Mouse (Mus musculus) right cerebral cortex, postnatal 14 days (tissue): ENCODE data around the gene Atp5g2.
A peak's percentile ranks its signal among the peaks of the same experiment; 100 is the strongest.
"Not testable (repeated sequence)": the region's sequence is repeated elsewhere in the genome, so short reads cannot be mapped to it uniquely, and the experiment has no call there.

Experiments
- DNase-seq: peaks from one replicate; pipeline ENCODE4 v3.0.0; 2022

Atp5g2 gene

GRCm38 (mm10) chr15:102665494-102665893 is 6.7 kb downstream of the Atp5g2 start:
- DNase-seq = peak; percentile 60

GRCm38 (mm10) chr15:102663825-102664224 is 8.3 kb downstream of the Atp5g2 start:
- no peak for DNase-seq

GRCm38 (mm10) chr15:102662601-102663000 is 9.6 kb downstream of the Atp5g2 start:
- not testable (repeated sequence) for DNase-seq

GRCm38 (mm10) chr15:102657926-102658381 is 14.2 kb downstream of the Atp5g2 start:
- no peak for DNase-seq

- DNase-seq = no peak
Observed at GRCm38 (mm10) chr15:102656658-102657057, 15.5 kb downstream of the Atp5g2 start.

GRCm38 (mm10) chr15:102651928-102652660 is 20.1 kb downstream of the Atp5g2 start:
- not testable (repeated sequence) for DNase-seq

GRCm38 (mm10) chr15:102651107-102651506 is 21.0 kb downstream of the Atp5g2 start:
- no peak for DNase-seq

- peak; percentile 17 for DNase-seq
Observed at GRCm38 (mm10) chr15:102635817-102636216, 36.3 kb downstream of the Atp5g2 start.

GRCm38 (mm10) chr15:102634684-102635083 is 37.5 kb downstream of the Atp5g2 start:
- no peak for DNase-seq

- peak; percentile 47 for DNase-seq
Observed at GRCm38 (mm10) chr15:102625687-102626055, 46.5 kb downstream of the Atp5g2 start.

- DNase-seq = peak; percentile 100
Observed at GRCm38 (mm10) chr15:102624970-102625686, 47.0 kb downstream of the Atp5g2 start, which contains the start of the genes Gm28047 and Atf7. TSS of gene Gm28047 (minus strand) at chr15:102625067. TSS of gene Atf7 (minus strand) at chr15:102625464.

- DNase-seq = no peak
Observed at GRCm38 (mm10) chr15:102624291-102624969, 47.7 kb downstream of the Atp5g2 start.

GRCm38 (mm10) chr15:102623121-102623520 is 49.0 kb downstream of the Atp5g2 start:
- no peak for DNase-seq

GRCm38 (mm10) chr15:102622536-102622935 is 49.6 kb downstream of the Atp5g2 start:
- no peak for DNase-seq

GRCm38 (mm10) chr15:102620765-102621164 is 51.4 kb downstream of the Atp5g2 start:
- DNase-seq = no peak

- DNase-seq = no peak
Observed at GRCm38 (mm10) chr15:102619486-102619885, 52.7 kb downstream of the Atp5g2 start.

- no peak for DNase-seq
Observed at GRCm38 (mm10) chr15:102617654-102618053, 54.5 kb downstream of the Atp5g2 start.

GRCm38 (mm10) chr15:102616174-102616573 is 56.0 kb downstream of the Atp5g2 start:
- no peak for DNase-seq

- no peak for DNase-seq
Observed at GRCm38 (mm10) chr15:102614224-102614623, 57.9 kb downstream of the Atp5g2 start.

- DNase-seq = no peak
Observed at GRCm38 (mm10) chr15:102612966-102613365, 59.2 kb downstream of the Atp5g2 start.
